Mouse (Mus musculus) megakaryocyte, embryonic 14.5 days (primary cell): ENCODE measurements around the gene Chtf18.

ENCODE experiments used
- FLI1 ChIP-seq: IDR thresholded peaks from 2 replicates; pipeline ENCODE4 v1.6.1; 2012; ENCODE audit warnings: low read length, inconsistent platforms, mixed read lengths
- GATA1 ChIP-seq: IDR thresholded peaks from 3 replicates; pipeline ENCODE4 v1.6.1; 2012; ENCODE audit warnings: mixed read lengths, low read length, inconsistent platforms, borderline replicate concordance

DNA sequence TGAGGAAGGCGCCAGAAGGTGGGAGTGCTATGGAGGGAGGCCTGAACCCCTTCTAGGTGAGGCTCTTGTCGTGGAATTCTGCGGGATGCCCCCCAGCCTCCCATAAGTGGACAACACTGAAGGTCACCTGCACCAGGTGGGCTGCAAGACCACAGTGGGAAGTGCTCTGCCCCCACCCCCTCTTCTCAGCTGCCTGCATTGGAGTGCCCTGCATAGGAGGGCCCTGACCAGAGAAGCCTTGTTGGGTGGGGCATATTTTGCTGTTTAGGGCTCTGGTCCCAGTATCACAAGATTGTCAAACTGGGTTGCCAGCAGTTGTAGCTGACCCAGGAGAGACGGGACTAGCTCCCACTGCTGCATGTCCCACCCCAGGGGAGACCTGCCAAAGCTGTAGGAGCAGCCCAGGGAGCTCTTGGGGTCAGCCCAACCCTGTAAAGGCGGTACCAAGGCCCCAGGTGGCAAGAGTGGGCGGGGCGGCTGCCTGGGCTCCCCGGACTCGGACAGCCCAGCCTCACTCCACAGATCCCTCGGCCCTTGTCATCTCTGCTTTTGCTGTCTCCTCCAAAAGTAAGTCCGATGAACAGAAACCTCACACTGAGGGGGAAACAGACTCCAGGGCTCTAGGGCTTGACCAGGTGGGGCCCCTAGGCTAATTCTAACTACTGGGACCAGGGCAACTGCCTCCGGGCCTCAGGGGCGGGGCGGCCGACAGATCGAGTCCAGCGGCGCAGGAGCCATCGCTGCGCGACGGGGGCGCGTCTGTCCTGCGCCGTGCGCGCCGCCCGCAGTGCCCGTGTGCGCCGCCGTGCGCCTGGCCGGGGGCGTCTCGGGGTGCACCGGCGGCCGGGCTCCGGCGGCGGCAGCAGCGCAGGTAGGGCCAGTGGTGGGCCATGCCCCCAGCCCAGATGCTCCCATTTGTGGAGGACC lies 10.2 kb downstream of the Chtf18 start, which contains the start of gene Gng13:
- TF ChIP-seq GATA1: no peak
- no peak for TF ChIP-seq FLI1
